Mouse (Mus musculus) heart, postnatal 10 days (tissue): ENCODE measurements around the gene Sucla2. TPM values are rescaled to one million over a fixed set of nuclear protein-coding genes. Genes with fewer than 3 reads are reported as not detected.
"Not testable (repeated sequence)": the region's sequence is repeated elsewhere in the genome, so short reads cannot be mapped to it uniquely, and the experiment has no call there.

ENCODE experiments used
- DNase-seq, 2 experiments: peaks; one replicate each; pipeline ENCODE4 v3.0.0; 2021
- intact Hi-C: fragments of 180-260 bp; cut with DNase I; formaldehyde crosslinking; loops from one replicate; pipeline ENCODE4 v1.15.1; 2025
- total RNA-seq, 2 experiments: library from RNA; stranded (reverse); gene quantifications; 2 replicates each; pipeline ENCODE4 v1.2.3; 2021

Sucla2 gene
- total RNA-seq, 2 experiments from 2014 or later = 581 to 631 TPM

DNA sequence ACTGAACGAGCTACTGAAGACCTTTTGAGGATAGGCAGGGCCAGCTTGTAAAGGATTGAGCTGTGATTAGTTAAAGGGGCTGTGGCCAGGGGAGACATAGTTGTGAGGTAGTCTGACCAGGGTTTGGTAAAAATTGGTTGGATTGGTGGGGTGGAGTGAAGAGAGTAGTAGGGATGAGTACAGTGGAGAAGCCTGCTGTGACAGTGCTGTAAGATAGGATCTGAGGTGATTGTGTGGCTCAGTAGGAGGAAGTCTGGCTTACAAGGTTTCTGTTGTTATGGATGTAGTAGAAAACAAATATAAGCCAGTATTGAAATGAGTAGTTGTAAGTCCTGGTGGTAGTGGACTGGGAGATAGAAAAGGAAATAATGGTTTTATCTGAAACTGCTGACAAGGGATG is 67.0 kb downstream of the Sucla2 start:
- DNase-seq = no peak
- intact Hi-C loops = no loop called here

DNA sequence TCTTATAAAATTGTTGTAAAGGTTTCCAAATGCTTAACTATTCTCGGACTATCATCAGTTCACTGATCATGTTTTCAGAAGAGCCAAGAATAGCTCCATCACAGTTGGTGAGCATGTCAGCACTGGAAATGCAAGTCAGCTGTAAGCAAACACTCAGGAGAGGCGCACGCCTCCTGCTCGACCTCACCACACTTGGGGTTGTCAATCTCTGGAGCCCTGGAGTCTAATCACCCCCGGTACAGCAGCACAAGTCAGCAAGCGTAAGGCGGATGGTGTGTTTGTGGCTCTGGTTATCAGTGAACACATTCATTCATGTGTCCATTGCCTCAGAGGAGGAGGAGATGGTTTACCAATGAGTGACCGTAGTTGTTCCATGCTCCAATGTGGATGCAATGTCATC is 74.6 kb downstream of the Sucla2 start:
- intact Hi-C loops = no loop called here
- DNase-seq = peak; percentile 22 to 37

GRCm38 (mm10) chr14:73607732-73608131 is 82.6 kb downstream of the Sucla2 start:
- intact Hi-C loops = no loop called here

DNA sequence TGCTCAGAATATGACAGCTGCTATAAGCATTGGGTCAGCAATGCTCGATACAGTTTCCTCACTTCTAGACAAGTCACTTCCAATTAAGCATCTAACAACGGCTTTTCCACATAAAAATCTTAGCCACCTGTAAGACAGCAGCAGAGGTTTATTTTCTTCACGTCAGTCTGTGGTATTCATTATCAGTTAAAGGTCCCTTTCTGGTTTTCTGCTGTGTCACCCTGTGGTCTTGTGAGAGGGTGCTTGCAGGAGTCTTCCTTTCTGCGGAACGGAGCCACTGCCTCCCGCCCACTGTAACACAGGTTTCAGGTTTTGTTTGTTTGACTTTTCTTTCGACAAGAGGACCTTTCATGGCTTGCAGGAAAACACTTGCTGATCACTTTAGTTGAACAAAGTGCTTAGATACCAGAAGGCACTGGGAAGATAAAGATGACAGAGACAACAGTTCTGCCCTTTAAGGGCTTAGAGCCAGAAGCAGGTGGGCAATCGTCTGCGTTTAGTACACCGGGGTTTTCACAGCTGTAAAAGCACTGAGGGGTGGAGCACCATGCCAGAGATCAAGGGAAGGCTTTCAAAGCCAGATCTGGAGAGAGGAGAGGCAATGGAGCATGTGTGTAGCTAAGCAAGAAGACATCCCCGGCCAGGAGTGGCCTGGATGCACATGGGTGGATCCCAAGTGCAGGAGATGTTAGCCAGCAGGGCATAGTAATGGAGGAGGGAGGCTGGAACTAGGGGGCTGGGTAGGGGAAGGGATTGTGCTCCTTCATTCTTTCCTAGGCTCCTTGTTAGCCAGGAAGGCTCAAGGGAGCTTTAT is 83.8 kb downstream of the Sucla2 start:
- DNase-seq = no peak
- intact Hi-C loops = no loop called here

More at GRCm38 (mm10) chr14:73607732-73608131, 82.6 kb downstream of the Sucla2 start:
- no peak for DNase-seq

- intact Hi-C loops, DNase-seq: not testable (repeated sequence)
These were observed 89.8 kb downstream of the Sucla2 start for GRCm38 (mm10) chr14:73614961-73615360.

DNA sequence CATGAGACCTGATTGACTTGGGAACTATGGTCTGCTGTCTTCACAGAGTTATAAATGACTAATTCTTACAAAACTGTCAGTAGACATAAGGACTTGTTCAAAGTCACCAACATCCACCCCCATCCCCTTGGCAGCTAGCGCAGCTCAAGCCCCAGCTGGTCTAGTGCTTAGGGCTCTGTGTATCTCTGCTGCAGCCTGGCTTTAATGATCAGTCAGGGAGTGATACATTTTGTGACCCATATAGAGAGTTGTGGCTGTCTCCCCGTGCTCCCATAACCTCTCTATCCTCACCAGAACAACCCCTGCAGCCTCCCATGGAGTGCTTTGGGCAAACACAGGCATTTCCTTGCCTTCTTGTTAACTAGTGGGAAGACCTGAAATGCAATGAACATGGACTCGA is 95.8 kb downstream of the Sucla2 start:
- intact Hi-C loops = no loop called here

GRCm38 (mm10) chr14:73622988-73623387 is 97.9 kb downstream of the Sucla2 start:
- no peak for DNase-seq
- intact Hi-C loops = no loop called here

More for the DNA sequence above, 95.8 kb downstream of the Sucla2 start:
- DNase-seq = no peak

- intact Hi-C loops = no loop called here
- DNase-seq = no peak
These were observed 100.3 kb downstream of the Sucla2 start for GRCm38 (mm10) chr14:73625469-73625868.

DNA sequence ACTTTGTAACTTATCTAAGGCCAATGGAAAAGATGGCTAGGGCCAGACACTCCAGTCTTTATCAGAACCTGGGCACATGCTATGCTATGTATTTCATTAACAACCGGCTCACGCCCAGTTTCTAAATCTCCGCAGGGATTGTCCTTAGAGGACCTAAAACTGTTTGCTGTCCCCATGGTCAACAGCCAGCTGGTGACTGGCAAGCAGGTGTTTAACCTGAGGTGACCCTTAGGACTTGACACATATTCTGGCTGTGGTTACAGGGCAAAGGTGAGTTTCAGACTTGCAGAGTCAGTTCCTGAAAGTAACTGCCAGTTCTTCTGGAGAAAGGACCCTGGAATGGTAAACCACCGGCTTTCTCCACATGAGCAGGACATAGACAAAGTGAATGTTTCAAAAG is 106.4 kb downstream of the Sucla2 start:
- DNase-seq = peak; percentile 83 to 86
- intact Hi-C loops = no loop called here

DNA sequence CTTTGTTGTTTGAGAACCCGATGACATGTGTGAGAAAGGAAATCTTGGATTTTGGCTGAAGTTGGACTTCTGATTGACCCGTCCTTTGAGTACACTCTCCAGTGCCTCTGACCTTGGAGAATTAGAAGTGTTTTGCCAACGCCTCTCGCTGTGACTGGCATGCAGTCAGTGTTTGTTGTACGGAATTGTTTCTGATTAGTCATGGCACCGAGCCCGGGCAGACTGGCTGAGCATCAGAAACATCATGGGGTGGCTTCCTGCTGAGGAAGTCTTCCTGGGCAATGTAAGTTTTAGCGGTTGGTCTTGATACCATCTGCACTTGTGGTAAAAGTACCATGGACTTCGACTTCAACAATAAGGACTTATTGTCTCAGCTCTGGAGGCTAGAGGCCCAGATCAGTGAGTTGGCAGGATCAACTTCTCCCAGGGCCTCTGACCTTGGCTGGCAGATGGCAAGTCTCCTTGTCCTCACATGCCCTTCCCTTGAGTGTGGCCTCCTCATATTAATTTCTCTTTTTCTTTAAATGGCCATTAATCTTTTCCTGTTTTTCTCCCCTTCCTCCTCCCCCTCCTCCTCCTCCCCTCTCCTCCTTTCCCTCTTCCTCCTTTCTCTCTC is 107.6 kb downstream of the Sucla2 start:
- intact Hi-C loops = no loop called here
- peak; percentile 88 to 89 for DNase-seq

GRCm38 (mm10) chr14:73634356-73634755 is 109.2 kb downstream of the Sucla2 start:
- intact Hi-C loops = no loop called here

DNA sequence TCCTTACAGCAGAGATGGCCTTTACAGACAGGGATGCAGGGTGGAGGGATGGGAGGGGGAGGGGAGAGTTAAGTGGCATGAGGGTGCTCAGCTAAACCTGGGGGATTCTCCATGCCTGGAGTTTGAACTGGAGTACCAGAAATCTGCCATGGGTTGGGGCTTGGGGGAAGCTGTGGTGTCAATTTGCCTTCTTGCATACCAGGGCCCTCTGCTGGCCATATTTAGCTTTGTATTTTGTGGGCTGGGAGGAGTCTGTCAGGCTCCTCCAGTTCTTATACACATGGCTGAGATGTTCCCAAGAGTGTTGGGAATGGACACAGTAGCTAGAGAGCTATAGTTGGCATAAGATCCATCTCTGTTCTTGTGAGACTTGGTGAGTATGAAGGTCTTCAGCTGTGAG is 112.3 kb downstream of the Sucla2 start:
- no peak for DNase-seq
- intact Hi-C loops = no loop called here

More at GRCm38 (mm10) chr14:73634356-73634755, 109.2 kb downstream of the Sucla2 start:
- DNase-seq = peak; percentile 14 to 21

Other genes starting within 250 kb of the Sucla2 start
- gene Rb1, start 199.5 kb upstream of the Sucla2 start, total RNA-seq = 10 to 100 TPM; 20.0 to 20.8 TPM
- 100 to 1,000 TPM; 625 to 643 TPM for gene Itm2b, start 140.0 kb upstream of the Sucla2 start, total RNA-seq
- gene Med4, start 15.3 kb upstream of the Sucla2 start, total RNA-seq = 10 to 100 TPM; 21.1 to 22.8 TPM
- gene Nudt15, start 22.9 kb downstream of the Sucla2 start, total RNA-seq = 1 to 10 TPM; 5.3 to 7.5 TPM
- not detected for gene Gm21750, start 135.9 kb downstream of the Sucla2 start, total RNA-seq